Mouse (Mus musculus) kidney, postnatal 4 days (tissue): ENCODE measurements around the gene Gli2.
A peak's percentile ranks its signal among the peaks of the same experiment; 100 is the strongest.

Experiments used
- DNase-seq, 2 experiments: peaks; one replicate each; pipeline ENCODE4 v3.0.0; 2021; ENCODE audit warnings: mixed read lengths in 2 of 2

Gene Gli2

DNA sequence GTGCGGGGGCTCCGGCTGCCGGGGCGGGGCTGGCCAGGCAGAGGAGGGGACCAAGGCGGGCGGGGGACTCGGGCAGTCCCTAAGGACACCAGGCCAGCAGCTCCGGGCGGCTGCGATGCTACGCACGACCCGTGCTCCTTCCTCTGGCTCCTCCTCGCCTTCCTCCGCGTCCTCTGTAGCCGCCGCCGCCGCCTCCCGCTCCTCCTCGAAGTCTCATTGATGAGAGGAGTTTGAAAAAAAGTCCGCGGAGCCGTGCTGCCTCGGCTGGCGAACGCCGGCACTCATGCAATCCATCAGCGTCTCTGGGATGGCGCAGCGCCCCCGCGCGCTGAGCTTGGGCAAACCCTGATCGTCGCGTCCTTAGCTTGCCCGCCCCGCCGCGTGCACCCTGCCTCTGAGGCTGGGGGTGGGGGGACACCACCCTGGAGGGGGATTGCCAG is at the start of gene Gli2:
Gene Gli2 (minus strand): TSS at position 218 of the 440 bp plus-strand sequence.
- peak; percentile 88 to 93 for DNase-seq

DNA sequence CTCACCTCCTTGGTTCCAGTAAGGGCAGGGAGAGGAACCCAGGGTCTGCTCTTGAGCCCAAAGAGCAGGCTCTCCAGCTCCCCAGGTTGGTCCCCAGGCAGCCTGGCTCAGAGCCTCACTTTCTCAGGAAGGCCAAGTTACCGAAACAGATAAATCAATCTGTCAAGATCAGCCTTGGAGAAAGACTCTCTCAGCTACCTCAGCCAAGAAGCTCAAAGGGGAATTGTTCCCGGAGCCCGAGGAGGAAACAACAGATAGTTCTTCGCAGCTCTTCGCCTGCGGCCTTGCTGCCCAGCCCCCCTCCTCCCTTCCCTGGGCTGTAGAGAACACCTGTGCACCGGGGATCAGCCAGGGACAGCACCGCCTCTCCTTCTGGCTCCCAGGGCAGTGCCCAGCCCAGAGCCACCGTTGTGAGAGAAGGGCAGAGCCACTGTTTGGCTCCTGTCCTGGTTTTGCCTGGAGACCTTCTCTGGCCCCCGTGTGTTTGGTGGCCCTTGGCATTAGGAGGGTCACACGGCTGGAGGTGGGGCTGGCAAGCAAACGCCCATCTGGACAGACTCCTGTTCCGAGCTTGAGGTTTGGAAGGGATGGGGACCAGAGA is 44.6 kb upstream of the Gli2 start:
- DNase-seq: peak in 1 of 2 experiments; percentile 32

DNA sequence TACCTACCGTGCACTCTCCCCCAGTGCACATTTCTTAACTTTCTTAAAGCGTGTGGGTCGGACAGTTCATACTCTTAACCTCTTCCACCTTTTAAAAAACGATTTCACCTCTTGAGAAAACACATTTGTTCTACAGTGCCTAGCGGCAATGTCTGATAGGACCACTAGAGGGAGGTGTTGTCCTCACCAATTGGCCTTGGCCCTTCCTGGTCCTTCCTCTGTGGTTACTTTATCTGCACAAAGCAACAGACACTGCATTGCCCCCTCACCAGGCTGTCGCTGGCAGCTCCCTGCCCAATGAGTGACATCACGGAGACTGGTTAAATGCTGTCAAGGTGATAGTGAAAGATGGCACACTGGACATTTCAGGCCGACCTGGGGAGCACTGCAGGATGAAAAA is 40.3 kb upstream of the Gli2 start:
- peak; percentile 81 to 85 for DNase-seq

DNA sequence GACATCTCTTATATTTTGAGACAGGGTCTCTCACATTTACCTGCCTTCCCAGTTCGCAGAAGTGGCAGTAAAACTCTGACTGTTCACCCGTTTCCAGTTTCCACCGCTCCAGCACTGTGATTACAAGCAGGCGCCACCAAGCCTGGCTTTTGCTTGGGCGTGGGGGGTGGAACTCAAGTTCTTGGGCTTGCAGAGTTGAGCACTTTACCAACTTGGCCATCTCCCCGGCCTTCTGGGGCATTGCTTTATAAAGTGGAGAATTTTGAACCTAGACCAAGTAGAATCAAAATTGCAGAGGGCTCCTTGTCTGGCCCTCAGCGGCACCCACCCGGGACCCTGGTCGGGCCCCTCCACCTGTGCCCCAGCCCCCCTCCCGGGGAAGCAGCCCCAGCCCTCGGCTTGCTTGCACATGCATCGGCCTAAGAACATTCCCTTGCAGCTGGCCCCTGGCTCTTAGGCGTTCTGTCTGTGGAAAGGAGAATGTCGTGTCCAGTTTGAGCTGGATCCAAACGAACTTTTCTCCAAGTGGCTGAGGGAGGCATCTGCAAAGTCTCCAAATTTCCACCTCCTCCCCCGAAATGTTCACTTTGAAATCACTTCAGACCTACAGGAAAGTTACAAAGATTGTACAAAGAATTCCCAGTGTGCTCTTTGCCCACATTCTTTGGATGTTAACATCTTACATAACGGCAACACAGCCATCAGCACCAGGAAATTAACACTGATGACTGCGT is 36.6 kb upstream of the Gli2 start:
- DNase-seq: no peak

DNA sequence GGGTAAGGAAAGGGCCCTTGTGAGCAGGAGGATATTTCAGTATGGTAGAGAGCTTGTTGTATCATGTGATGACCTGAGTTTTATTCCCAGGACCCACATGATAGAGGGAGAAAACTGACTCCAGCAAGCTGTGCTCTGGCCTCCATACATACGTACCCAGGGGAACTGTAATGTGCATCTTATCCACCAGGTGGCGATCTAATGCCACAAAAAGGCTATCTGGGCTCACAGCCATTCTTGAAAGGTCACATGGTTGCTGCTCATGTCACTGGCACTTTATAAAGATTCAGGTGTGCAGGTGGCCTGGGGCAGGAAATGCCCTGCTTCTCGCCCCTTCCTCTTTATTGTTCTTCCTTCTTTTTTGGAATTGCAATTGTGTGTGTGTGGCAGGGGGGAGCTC is 34.1 kb upstream of the Gli2 start:
- peak; percentile 85 to 87 for DNase-seq

DNA sequence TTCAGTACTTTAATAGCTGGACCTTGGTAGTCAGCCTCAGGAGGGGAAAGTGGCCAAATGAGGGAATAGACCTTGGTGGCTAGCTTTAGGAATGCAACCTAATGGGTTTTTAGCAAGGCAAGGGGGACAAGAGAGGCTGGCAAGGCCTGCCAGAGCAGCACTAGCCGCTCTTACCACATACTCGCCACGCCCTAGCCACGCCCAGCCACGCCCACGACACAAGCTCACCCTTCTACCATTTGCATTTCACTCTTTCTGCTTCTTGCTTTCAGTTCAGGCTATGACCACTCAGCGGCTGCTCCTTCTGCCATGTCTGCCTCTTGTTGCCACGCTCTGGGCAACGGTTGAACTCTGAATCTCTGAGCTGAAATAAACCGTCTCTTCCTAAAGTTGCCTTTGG is 32.4 kb upstream of the Gli2 start:
- DNase-seq: no peak

DNA sequence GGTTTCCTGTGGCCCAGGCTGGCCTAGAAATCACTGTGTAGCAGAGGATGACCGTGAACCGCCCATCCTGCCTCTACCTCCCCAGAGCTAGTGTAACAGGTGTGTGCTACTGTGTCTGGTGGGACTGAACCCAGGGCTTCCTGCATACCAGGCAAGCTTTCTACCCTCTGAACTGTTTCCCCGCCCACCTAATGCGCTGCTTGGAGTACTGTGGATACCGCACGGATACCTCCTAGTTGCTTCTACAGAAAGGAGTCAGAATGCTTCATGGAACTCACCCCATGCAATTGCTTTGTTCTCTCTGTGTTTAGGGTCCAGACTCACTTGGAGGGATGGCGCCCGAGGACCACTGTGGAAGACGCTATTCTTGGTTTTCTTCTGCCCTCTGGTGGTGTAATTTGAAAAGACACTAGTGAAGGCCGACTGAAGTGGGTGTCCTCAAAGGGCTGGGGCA is 30.1 kb upstream of the Gli2 start:
- DNase-seq: peak; percentile 55 to 69

DNA sequence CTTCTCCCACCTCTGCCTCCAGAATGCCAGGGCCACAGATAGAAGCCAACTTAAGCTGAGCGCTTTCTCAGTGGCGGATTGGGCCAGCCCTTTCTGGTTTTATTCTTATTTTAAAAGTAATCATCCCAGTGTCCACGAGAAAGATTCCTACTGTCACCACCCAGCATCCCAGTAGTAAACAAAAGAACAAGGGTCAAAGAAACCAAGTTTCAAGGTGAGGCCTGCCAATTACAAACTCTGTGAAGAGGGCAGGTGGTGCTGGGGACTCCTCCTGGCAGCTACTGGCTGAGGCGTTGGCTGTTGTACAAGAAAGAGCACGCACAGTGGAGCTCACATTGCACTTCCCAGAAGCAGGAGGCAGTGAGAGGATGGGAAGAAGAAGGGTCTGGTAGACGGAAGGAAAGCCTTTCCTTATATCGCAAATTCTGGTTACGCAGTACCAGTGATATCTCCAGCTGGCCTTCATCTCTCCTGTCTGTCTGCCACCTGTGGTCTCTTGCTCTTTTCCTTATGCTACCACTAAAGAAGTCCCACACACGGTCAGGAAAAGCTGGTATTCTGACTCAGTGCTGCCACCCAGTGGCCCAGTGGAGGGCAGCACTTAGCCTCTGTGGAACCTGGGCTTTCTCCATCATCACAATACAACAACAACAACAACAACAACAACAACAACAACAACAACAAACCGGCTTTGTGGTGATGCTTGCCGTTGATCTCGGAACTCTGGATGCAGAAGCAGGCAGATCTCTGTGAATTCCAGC is 29.0 kb upstream of the Gli2 start:
- DNase-seq: peak; percentile 71 to 74

DNA sequence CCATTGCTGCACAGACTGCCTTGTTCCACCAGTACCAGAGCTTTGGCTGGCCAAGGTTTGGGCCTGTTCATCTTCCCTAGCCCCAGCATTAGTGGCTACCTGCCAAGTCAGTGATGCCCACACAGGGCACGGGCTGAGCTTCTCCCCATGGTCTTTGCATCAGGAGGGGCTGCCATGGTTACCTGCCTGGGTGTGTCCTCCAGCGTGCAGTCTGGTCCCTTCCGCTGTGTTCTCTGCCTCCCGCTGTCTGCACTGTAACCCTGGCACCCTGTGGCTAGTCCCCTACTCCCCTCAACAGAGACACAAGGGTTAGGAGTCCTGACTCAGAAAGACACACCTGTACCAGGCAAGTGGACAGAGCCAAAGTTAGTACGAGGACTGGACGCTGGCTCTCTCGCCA is 24.5 kb upstream of the Gli2 start:
- DNase-seq: no peak

DNA sequence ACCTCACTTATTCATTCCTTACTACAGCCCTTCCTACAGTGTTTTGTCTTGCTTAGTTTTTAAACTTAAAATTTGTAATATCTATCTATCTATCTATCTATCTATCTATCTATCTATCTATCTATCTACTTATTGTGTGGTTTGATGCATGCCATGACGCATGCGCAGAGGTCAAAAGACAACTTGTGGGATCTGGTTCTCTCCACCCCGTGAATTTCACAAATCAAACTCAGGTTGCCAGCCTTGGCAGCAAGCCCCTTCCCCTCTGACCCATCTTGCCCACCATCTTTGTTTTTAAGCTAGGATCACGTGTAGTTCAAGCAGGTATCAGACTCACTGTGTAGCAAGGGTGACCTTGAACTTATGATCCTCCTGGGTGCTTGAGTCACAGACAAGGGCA is 22.9 kb upstream of the Gli2 start:
- no peak for DNase-seq

DNA sequence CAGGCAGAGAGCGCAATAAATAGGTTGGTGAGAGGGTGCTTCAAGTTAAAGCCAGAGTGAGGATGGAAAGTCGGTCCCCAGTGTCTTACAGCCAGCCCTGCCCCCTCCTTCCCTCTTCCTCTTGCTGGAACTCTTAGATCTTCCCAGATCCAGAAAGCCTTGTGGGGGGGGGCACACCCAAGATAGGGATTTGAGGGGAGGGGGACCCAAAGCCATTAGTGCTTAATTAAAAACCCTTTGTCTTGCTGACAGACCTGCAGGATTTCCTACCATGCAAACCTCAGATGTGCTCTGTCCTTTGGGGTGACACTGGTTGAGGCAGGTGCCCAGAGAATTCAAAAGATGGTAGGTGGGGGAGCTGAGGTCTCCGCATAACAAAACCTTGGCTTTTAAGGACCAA is 22.5 kb upstream of the Gli2 start:
- no peak for DNase-seq

DNA sequence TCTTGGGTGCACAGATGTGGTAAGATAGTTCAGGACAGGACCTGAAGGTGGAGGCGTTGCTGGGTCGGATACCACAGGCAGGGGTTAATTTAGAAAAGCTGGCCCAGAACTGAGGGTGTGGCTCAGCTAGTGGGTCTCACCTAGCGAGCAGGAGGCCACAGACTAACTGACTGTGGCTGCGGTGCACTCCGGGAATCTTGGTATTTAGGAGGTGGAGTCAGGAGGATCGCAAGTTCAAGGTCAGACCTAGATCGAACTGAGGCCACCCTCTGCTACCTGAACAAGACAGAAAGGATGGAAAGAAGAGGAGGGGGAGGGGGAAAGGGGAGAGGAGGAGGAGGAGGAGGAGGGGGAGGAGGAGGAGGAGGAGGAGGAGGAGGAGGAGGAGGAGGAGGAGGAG is 22.1 kb upstream of the Gli2 start:
- DNase-seq: no peak

DNA sequence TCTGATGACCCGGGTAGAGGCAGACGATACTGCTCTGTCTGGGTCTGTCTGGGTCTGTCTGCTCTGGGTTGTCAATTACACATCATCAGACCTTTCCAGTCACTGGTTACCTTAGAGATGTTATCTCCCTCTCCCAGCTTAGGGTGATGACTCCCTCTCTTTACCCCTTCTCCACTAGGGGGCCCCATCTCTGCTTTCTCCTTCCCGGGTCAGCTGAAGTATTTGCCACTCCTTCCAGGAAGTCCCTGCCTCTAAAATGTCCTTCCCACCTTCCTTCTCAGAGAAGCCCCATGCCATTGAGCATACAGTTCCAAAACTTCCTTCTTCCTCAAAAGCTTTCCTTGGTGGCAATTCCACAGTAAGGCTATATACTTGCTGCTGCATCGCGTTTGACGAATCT is 21.5 kb upstream of the Gli2 start:
- no peak for DNase-seq

DNA sequence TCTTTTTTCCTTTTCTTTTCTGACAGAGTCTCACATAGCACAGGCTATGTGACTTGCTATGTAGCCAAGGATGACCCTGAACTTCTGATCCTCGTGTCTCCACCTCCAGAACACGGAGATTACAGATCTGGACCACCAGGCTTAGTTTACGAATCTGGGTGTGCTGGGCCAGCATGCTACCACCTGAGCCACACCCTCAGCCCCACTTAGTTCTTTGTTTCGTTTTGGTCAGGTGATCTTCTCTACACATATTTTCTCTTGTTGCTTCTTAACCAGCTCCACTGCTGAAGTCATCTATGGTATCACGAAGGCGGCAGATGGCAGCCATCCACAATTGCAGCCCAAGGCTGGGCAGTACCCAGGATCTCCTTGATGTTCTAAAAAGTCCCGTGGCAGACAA is 20.5 kb upstream of the Gli2 start:
- DNase-seq: no peak

DNA sequence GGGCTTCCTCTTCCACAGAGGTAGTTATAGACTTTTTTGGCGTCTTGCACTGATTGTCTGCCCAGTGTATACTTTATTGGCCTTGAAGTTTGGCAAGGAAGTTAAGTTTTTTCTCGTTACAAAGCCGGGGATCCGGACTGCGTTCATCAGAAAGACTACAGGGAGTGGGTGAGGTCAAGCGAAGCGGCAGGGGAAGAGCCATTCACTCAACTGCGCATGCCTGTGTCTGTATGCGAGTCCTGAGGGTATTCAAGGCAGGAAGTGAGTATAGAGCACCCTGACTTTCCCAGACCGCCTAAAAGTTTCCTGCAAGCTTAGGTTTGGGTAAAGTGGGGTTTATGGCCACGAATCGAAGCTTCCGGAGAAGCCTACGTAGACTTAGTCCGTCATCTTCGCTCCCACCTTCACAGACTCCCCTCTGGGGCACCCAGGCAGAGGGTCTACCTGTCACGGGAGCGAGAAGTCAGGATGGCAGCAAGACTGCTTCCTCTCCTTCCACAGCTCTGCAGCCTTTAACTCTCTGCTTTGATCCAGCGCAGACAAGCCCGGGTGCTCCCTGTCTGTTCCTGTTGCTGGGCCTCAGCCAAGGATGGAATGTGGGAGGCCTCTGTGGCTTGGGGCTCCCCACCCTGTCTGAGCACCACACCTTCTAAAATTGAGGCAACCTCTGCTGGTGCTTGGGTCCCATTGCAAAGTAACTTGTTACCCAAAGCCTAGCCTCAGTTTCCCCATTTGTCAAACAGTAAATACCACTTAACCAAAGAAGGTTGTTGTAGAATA is 11.7 kb upstream of the Gli2 start:
- no peak for DNase-seq

DNA sequence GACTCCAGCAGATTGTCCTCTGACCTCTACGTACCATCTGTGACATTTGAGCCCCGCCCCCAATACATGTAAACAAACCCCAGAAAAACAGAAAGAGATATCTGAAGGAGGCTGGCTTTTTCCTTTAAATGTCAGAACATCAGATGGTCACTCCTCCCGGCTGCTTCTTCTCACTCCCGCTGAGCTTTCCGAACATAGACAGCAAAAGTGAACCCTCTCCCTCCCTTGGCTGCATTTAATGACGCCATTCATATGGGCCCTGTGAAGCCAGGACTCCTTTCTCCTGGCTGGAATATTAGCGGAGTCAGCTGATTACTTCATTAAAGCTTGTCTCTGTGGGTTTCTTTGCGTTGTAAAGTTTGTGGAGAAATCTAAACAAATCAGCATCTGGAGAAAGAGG is 3.1 kb upstream of the Gli2 start:
- DNase-seq: peak in 1 of 2 experiments; percentile 22

DNA sequence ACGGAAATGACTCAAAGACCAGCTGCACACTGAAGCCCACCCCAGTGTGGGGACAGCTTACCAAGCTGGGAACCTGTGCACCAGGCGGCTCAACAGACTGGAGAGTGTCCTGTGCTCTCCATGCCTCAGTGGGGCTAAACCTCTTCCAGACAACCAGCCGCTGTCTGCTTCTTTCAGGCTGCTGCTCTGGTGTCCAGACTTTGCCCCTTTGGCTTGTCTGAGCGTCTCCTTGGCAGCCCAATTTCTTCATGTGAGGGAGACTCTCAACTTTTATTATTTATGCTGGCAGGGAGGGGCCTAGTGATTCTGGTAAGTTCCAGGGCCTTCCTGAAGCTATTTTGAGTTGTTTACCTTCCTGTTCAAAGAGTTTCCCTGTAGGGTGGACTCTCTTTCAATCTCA is 2.4 kb upstream of the Gli2 start:
- DNase-seq: no peak

DNA sequence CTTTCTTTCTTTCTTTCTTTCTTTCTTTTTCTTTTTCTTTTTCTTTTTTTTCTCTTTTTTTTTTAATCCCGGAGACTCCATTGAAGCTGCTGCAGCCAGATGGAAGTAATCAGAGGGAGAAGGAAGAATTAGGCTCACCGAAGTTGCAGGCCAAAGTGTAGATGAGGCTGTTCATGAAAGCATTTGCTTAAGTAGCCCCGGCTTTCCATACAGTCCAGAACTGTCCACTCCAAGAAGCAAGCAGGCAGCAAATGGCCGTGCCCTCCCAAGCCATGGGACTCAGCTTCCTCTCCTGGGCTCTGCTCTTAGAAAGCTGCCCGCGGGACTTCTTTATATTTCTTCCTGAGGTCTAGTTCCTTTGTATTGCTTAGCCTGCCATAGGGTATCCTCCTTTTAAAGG is 1.0 kb upstream of the Gli2 start:
- no peak for DNase-seq

DNA sequence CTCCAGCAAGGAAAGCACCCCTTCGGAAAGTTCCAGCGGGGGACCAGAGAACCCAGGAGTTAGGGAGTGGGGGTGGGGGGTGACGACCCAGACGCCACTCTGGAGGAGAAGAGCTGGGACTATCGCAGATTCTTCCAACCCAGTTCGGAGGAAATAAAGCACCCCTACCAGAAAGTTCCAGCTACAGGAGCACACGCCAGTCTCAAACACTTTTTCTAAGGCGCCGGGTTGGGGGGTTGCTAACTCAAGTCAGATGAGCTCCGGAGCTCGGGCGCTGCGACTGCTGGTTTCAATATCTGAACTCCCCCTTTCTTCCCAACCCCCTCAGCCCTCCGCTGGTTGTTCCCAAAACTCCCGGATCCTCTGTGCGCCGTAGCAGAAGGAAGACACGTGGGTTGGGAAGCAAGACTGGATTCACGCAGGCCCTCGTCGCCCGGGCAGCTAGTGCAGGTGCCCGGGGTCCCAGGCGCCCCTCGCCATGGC is 494 bp upstream of the Gli2 start:
- DNase-seq: peak; percentile 64 to 74

DNA sequence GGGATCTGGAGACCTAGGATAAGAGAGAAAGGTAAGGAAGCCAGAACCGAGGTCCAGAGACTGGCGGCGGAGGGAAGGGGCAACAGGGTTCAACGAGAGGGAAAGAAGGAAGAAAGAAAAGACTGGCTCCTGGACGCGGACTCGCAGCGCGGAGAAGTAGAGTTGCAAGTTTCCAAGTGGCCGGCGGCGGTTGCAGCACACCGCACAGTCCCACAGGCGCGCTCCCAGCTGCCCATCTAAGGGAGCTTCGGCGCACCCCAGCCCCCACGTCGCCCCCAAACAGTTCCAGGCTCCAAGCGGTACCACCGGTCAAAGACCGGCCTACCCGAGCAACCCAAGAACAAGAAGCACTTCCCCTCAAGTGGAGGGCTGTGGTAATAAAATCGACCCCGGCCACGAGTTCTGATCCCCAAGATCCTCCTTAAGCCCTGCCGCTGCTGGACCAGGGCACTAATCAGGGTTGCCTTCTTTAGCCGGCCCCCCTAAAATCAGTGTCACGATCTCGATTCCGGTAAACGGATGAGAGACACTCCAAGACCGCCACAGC is 715 bp downstream of the Gli2 start:
- DNase-seq: peak; percentile 60 to 73

DNA sequence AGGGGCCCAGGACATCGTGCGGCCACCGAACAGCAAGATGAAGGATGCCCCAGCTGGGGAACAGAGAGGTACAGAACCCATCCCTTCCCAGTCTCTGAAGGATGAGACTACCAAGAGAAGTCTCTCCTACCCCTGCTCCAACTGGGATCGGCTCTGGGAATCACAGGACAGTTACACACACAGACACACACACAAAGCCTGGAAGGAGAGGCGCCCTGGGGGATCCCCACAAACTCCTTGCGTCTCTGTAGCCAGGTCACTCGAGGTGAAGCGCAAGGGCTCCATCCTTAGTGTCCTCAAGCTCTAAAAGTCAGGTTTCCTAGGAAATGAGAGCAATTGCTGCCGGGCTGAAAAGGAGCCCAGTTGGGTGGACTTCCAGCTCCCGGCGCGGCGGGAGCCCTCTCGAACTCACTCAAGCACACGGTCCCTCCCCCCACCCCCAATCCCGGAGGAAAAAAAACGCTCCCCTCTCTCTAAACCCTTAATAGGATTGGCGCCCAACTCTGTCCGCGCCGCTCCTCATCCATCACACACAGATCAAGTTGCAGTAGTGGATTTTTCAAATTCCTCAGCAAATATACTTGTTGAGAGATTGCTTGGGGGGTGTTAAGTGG is 1.4 kb downstream of the Gli2 start:
- peak; percentile 37 to 60 for DNase-seq
